Mouse (Mus musculus): ENCODE measurements at regions not wholly inside any gene's neighbourhood (a gene's known extent, or its start where the extent isn't known, plus 50 kb on each side); places are given as distances from the start of the nearest gene placed in this dataset.

- no peak for TF ChIP-seq CTCF (IDR thresholded peaks at IDR 0.05; ENCODE audit: borderline replicate concordance, insufficient read depth, low read length)
- no peak for TF ChIP-seq POLR2A (IDR thresholded peaks at IDR 0.05; ENCODE audit: low read depth, low read length)
Measured at GRCm38 (mm10) chr4:131363030-131363429, 418.8 kb downstream of the Matn1 start.

All from embryonic fibroblast, embryonic 13.5 days (primary cell).